Mouse (Mus musculus) bone marrow, adult 2 months (tissue): ENCODE results near the gene Mdn1.

Source experiments
- CTCF ChIP-seq: fragments of 200-500 bp; IDR thresholded peaks from 2 replicates; pipeline ENCODE4 v1.5.1; 2011; ENCODE audit warnings: low read length, control low read depth; ENCODE audit not compliant: control insufficient read depth, insufficient read depth
- POLR2A ChIP-seq: fragments of 200-500 bp; IDR thresholded peaks from 2 replicates; pipeline ENCODE4 v1.6.1; 2011; ENCODE audit warnings: low read depth, mild to moderate bottlenecking, control low read depth, low read length, borderline replicate concordance; ENCODE audit not compliant: control insufficient read depth

DNA sequence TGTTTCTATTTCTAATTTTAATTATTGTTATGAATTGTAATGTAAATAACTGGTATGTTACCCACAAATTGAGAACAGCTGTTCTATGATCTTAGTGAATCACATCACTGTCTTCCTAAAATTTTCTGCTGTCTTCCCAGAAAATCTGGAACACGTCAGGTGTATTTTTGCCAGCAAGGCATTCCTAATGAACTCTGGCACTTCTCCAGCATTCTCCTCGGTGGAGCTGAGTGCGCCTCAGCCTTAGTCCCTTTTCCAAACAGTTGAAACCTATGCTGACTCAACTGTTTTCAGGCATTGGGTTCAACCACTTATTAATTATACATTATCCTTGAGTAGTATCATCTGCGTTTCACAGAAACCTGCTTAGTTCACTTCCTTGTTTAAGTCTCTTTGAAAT is 25.6 kb downstream of the Mdn1 start:
- no peak for TF ChIP-seq CTCF
- no peak for TF ChIP-seq POLR2A
